Mouse (Mus musculus): ENCODE measurements around the gene Gaa.
"Not testable (repeated sequence)": the region's sequence is repeated elsewhere in the genome, so short reads cannot be mapped to it uniquely, and the experiment has no call there.

DNA sequence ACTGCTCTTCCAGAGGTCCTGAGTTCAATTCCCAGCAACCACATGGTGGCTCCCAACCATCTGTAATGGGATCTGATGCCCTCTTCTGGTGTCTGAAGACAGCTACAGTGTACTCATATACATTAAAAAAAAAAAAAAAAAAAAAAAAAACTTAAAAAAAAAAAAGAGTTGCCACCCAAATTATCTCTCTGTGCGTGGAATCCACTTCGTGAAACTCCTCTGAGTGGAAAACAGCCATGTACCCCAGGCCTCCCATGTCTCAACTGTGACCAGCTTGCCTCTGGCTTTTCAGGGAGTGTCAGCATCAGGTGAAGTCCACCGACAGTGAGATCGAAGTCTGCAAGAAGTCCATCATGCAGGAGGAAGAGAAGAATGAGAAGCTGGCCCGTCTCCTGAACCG lies 22.1 kb upstream of the Gaa start:
- TF ChIP-seq MYOG (IDR thresholded peaks at IDR 0.05; ENCODE audit: control insufficient read depth, extremely low read depth, insufficient read length); CTCF (IDR thresholded peaks at IDR 0.05; ENCODE audit: control insufficient read depth, insufficient read depth, insufficient read length); MYOD1 (IDR thresholded peaks at IDR 0.05; ENCODE audit: control insufficient read depth, insufficient read length, low read depth); USF1 (IDR thresholded peaks at IDR 0.05; ENCODE audit: low read depth); FOSL1 (IDR thresholded peaks at IDR 0.05; ENCODE audit: insufficient read depth, low read length, poor library complexity, severe bottlenecking): not testable (repeated sequence)
